Mouse (Mus musculus) liver, embryonic 15.5 days (tissue): ENCODE measurements at regions not wholly inside any gene's neighbourhood (a gene's known extent, or its start where the extent isn't known, plus 50 kb on each side); places are given as distances from the start of the nearest gene placed in this dataset.

Source experiments
- ATAC-seq: fragments of 200-750 bp; cut with Nextera tagmentation; 2 replicates; pipeline ENCODE4 v1.8.0; 2017; ENCODE audit warnings: moderate number of reproducible peaks, mild to moderate bottlenecking, moderate library complexity; ENCODE audit not compliant: insufficient read depth
- H3K27ac ChIP-seq: fragments of 300-500 bp; sonication (generic); replicated peaks from 2 replicates; pipeline ENCODE4 v1.5.1; 2015; ENCODE audit warnings: mild to moderate bottlenecking, inconsistent platforms
- H3K27me3 ChIP-seq: fragments of 300-500 bp; sonication (generic); 2 replicates; pipeline ENCODE4 v1.6.1; 2015; ENCODE audit warnings: mild to moderate bottlenecking, inconsistent platforms
- H3K36me3 ChIP-seq: fragments of 300-500 bp; sonication (generic); replicated peaks from 2 replicates; pipeline ENCODE4 v1.6.1; 2015; ENCODE audit warnings: moderate library complexity, mild to moderate bottlenecking, inconsistent platforms
- H3K4me1 ChIP-seq: fragments of 300-500 bp; sonication (generic); replicated peaks from 2 replicates; pipeline ENCODE4 v1.6.1; 2015; ENCODE audit warnings: inconsistent platforms
- H3K4me2 ChIP-seq: fragments of 300-500 bp; sonication (generic); 2 replicates; pipeline ENCODE4 v1.6.1; 2015; ENCODE audit warnings: moderate library complexity, mild to moderate bottlenecking, inconsistent platforms
- H3K4me3 ChIP-seq: fragments of 300-500 bp; sonication (generic); replicated peaks from 2 replicates; pipeline ENCODE4 v1.5.1; 2015; ENCODE audit warnings: mild to moderate bottlenecking, inconsistent platforms
- H3K9ac ChIP-seq: fragments of 300-500 bp; sonication (generic); 2 replicates; pipeline ENCODE4 v1.6.1; 2015; ENCODE audit warnings: moderate library complexity, mild to moderate bottlenecking, inconsistent platforms
- H3K9me3 ChIP-seq: fragments of 300-500 bp; sonication (generic); replicated peaks from 2 replicates; pipeline ENCODE4 v1.6.1; 2016; ENCODE audit warnings: inconsistent platforms
- WGBS: fragments of 180-500 bp; shearing (Covaris S2); methylation state at CpG from one replicate; pipeline ENCODE4 v1.1.7; 2015; ENCODE audit warnings: mixed read lengths; ENCODE audit not compliant: insufficient replicate concordance; 5-methylcytosine and 5-hydroxymethylcytosine counted together

GRCm38 (mm10) chr19:32940806-32941205 is 183.5 kb downstream of the Pten start:
- no peak overlapping the region for H3K27ac ChIP-seq
- H3K9ac ChIP-seq: no peak overlapping the region
- H3K9me3 ChIP-seq: no peaks in the 10 kb centered on the region
- 63% methylated on average over 6 of the region's 6 CpGs for WGBS
- no peak for ATAC-seq
- no peaks in the 10 kb centered on the region for H3K27me3 ChIP-seq
- H3K4me3 ChIP-seq: no peak overlapping the region
- H3K4me1 ChIP-seq: no peaks in the 10 kb centered on the region
- H3K36me3 ChIP-seq: no peaks in the 10 kb centered on the region
- H3K4me2 ChIP-seq: no peak overlapping the region

DNA sequence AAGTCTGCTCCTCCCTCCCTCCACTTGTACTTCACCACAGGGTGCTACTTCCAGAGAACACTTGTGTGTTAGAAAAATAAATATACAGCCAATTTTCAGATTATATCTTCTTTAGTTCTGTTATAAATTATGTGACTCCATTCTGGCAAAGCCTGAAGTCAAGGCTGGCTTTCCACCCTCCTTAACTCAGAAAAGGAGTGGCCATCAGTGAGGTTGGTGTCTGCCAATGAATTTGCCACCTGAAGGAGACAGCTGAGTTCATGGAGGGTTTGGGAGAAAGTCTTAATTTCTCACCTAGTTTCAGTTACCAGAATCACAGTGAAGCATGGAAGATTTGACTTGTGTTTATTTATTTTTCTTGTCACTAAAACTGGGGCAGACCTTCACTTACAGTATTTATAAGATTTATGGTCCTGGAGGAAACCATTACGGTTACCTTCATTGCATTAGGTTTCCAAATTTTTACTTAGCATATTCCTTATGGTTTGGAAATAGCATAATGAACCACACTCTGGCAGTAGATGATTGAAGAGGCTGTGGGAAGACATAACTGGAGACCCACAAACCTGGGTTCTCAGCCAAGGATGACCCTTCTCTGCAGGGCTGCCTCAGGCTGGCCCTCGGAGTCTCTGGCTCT is 186.4 kb downstream of the Pten start:
- Histone ChIP-seq H3K27ac (no peak overlapping the region), H3K36me3 (no peaks in the 10 kb centered on the region), H3K4me2 (no peak overlapping the region), H3K9ac (no peak overlapping the region), H3K9me3 (no peaks in the 10 kb centered on the region), H3K4me1 (no peaks in the 10 kb centered on the region), H3K27me3 (no peaks in the 10 kb centered on the region), H3K4me3 (no peak overlapping the region)
- no peak for ATAC-seq
- 70% methylated on average over 2 of the region's 2 CpGs for WGBS

DNA sequence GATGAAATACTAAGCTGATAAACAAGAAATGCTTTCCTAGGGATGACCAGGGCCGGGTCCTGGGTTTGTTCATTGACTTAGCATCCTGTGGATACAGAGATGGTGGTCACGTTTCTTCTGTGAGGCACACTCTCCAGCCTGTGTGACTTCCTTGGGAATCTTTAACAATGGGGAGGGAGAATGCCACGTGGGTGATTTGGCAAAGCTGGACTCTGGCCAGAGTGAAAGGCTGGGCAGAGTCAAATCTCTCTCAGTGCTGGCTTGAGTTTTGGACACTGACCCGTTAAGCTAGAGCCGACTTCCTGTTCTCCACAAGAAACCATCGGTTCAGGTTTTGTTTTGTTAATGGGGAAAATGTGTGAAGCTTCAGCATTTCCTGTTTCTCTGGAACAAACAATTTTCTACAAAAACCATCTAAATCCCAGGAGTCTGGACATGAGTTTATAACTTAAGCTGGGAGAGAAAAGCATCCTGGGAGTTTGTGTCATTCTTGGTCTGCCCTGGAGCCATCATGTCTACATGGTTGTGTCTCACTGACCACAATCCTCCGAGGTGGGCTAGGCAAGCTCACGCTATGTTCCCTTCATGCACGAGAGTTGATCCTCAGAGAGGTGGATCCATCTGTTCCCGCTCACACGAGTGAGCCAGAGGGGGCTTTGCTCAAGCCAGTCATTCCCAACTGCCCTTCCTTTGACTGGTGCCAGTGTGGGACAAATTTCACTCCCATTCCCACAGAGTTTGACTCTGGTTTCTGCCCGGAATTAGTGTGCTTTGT is 190.0 kb downstream of the Pten start:
- no peak for ATAC-seq
- Histone ChIP-seq H3K27me3 (no peaks in the 10 kb centered on the region), H3K9me3 (no peaks in the 10 kb centered on the region), H3K4me3 (no peak overlapping the region), H3K4me1 (no peaks in the 10 kb centered on the region), H3K9ac (no peak overlapping the region), H3K27ac (no peak overlapping the region), H3K36me3 (no peaks in the 10 kb centered on the region), H3K4me2 (no peak overlapping the region)
- 53% methylated on average over 12 of the region's 12 CpGs for WGBS

DNA sequence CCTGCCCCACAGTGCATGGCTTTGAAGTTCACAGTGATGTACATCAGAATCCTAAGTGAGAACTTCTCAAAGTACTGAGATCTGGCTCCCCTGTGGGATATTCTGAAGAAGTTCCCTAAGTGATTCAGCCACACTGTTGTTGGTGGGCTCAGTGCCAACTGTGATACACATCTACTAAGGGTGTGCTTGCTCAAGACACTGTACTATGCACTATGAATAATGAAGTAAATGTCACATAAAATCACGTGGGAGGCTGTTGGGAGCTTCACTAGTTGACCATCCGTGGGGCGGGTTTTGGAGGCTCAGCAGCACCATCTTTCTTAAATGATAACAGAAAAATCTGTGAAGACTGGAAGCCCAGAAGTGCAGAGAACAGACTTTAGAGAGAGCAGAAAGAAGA is 193.0 kb downstream of the Pten start:
- H3K9ac ChIP-seq: no peak overlapping the region
- no peak for ATAC-seq
- H3K27me3 ChIP-seq: no peaks in the 10 kb centered on the region
- WGBS: 33% methylated on average over 3 of the region's 3 CpGs
- no peak overlapping the region for H3K27ac ChIP-seq
- no peak overlapping the region for H3K4me3 ChIP-seq
- no peaks in the 10 kb centered on the region for H3K4me1 ChIP-seq
- no peaks in the 10 kb centered on the region for H3K36me3 ChIP-seq
- no peak overlapping the region for H3K4me2 ChIP-seq
- H3K9me3 ChIP-seq: no peaks in the 10 kb centered on the region

DNA sequence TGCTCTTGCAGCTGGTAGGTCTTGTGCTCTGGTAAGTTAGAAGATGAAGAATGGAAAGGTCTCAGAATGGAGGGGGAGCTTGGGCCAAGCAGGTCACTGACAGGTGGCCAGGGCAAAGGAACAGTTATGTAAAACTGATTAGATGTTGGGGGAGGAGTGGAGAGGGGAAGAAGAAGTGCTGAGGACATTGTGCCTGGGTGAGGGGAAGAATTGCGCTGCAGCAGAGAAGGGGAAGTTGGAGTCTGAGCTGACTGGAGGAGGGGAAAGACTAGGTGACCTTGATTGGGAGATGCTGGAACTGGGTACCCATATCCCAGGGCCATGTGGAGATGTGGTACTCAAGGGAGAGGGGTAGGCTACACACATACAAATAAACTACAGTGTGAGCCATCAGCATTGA is 193.5 kb downstream of the Pten start:
- Histone ChIP-seq H3K27ac (no peak overlapping the region), H3K4me2 (no peak overlapping the region), H3K9ac (no peak overlapping the region), H3K9me3 (no peaks in the 10 kb centered on the region), H3K36me3 (no peaks in the 10 kb centered on the region), H3K27me3 (no peaks in the 10 kb centered on the region), H3K4me3 (no peak overlapping the region), H3K4me1 (peaks cover under 1% of the 10 kb centered on the region; the same call in 1 of the 2 replicates)
- no peak for ATAC-seq
- 13% methylated on average over 1 of the region's 1 CpGs for WGBS

DNA sequence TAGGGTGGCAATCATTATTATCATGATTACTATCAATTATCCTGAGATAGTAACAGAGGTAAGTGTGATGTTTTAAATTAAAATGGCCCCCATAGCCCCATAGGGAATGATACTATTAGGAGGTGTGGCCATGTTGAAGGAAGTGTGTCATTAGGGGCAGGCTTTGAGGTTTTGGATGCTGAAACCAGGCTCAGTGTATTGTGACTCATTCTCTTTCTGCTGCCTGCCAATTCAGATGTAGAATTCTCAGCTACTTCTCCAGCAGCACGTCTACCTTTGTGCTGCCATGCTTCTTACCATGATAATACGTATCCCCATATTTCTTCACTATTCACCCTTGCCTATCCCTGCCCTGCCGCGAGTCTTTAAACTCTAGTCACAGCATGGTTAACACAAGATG is 195.1 kb downstream of the Pten start:
- H3K36me3 ChIP-seq: no peaks in the 10 kb centered on the region
- no peaks in the 10 kb centered on the region for H3K9me3 ChIP-seq
- no peak for ATAC-seq
- peaks cover 16% of the 10 kb centered on the region for H3K4me1 ChIP-seq
- no peak overlapping the region for H3K4me3 ChIP-seq
- H3K27me3 ChIP-seq: no peaks in the 10 kb centered on the region
- no peak overlapping the region for H3K9ac ChIP-seq
- no peak overlapping the region for H3K27ac ChIP-seq
- 63% methylated on average over 4 of the region's 4 CpGs for WGBS
- no peak overlapping the region for H3K4me2 ChIP-seq

- H3K36me3 ChIP-seq: no peaks in the 10 kb centered on the region
- H3K4me2 ChIP-seq: 0 out of 2 replicates have a peak overlapping the region, but pooled peaks have one; percentile 5
- H3K27me3 ChIP-seq: no peaks in the 10 kb centered on the region
- ATAC-seq: no peak
- H3K27ac ChIP-seq: no peak overlapping the region
- no peak overlapping the region for H3K9ac ChIP-seq
- WGBS: 27% methylated on average over 11 of the region's 11 CpGs
- no peak overlapping the region for H3K4me3 ChIP-seq
- peaks cover 16% of the 10 kb centered on the region for H3K4me1 ChIP-seq
- H3K9me3 ChIP-seq: no peaks in the 10 kb centered on the region
These were observed 195.8 kb downstream of the Pten start for GRCm38 (mm10) chr19:32952928-32953687.

- Histone ChIP-seq H3K4me3 (no peak overlapping the region), H3K36me3 (no peaks in the 10 kb centered on the region), H3K4me2 (no peak overlapping the region), H3K27ac (no peak overlapping the region), H3K9ac (no peak overlapping the region), H3K27me3 (no peaks in the 10 kb centered on the region), H3K4me1 (peaks cover 16% of the 10 kb centered on the region), H3K9me3 (no peaks in the 10 kb centered on the region)
- ATAC-seq: no peak
- 16% methylated on average over 4 of the region's 4 CpGs for WGBS
These were observed 196.8 kb downstream of the Pten start for GRCm38 (mm10) chr19:32954001-32954605.

DNA sequence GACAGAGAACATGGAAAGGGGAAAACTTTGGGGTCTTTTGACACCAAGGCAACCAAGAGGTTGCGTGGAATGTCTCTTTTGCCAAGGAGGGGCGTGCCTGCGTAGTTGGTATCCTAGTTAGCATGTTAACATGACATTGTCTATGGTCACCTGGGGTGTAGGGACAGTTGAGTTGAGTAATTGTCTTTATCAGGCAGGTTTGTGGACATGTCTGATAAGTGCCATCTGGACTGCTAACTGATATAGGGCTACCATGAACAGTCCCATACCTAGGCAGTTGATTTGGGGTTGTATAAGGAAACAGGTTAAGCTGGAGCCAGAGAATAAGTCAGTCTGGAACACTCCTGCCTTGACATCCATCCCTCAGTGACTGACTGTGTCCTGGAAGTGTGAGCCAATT is 197.6 kb downstream of the Pten start:
- no peaks in the 10 kb centered on the region for H3K27me3 ChIP-seq
- peaks cover 19% of the 10 kb centered on the region for H3K4me1 ChIP-seq
- no peak overlapping the region for H3K4me3 ChIP-seq
- no peaks in the 10 kb centered on the region for H3K9me3 ChIP-seq
- 68% methylated on average over 3 of the region's 3 CpGs for WGBS
- H3K36me3 ChIP-seq: no peaks in the 10 kb centered on the region
- H3K27ac ChIP-seq: no peak overlapping the region
- no peak overlapping the region for H3K9ac ChIP-seq
- no peak for ATAC-seq
- H3K4me2 ChIP-seq: no peak overlapping the region

- 4% methylated on average over 9 of the region's 9 CpGs for WGBS
- Histone ChIP-seq H3K9ac (no peak overlapping the region), H3K9me3 (no peaks in the 10 kb centered on the region), H3K4me2 (peak overlapping the region; percentile 57), H3K27me3 (no peaks in the 10 kb centered on the region), H3K27ac (no peak overlapping the region), H3K4me3 (peak overlapping the region; percentile 30), H3K4me1 (peaks cover 22% of the 10 kb centered on the region), H3K36me3 (no peaks in the 10 kb centered on the region)
- no peak for ATAC-seq
These were observed 199.0 kb downstream of the Pten start for GRCm38 (mm10) chr19:32956143-32956915.
